Mouse (Mus musculus) kidney, adult 2 months (tissue): ENCODE results near the gene Nav2. TPM values are rescaled to one million over a fixed set of nuclear protein-coding genes. Genes with fewer than 3 reads are reported as not detected.
A peak's percentile ranks its signal among the peaks of the same experiment; 100 is the strongest.

Experiments
- DNase-seq: peaks from one replicate; pipeline ENCODE4 v3.0.0; 2021
- H3K27ac ChIP-seq: fragments of 200-500 bp; 2 replicates; pipeline ENCODE4 v1.5.1; 2012; ENCODE audit warnings: low read depth, low read length, control low read depth, inconsistent platforms; ENCODE audit not compliant: insufficient read depth
- H3K27me3 ChIP-seq: fragments of 200-500 bp; replicated peaks from 2 replicates; pipeline ENCODE4 v1.6.1; 2012; ENCODE audit warnings: mild to moderate bottlenecking, moderate library complexity, low read length, inconsistent platforms; ENCODE audit not compliant: control insufficient read depth, insufficient read depth
- H3K36me3 ChIP-seq: fragments of 200-500 bp; 2 replicates; pipeline ENCODE4 v1.6.1; 2012; ENCODE audit warnings: mild to moderate bottlenecking, moderate library complexity, low read length, inconsistent platforms; ENCODE audit not compliant: control insufficient read depth, insufficient read depth
- H3K4me1 ChIP-seq: fragments of 200-500 bp; 2 replicates; pipeline ENCODE4 v1.6.1; 2011; ENCODE audit warnings: low read length; ENCODE audit not compliant: control insufficient read depth, insufficient read depth
- H3K4me3 ChIP-seq: fragments of 200-500 bp; 2 replicates; pipeline ENCODE4 v1.5.1; 2011; ENCODE audit warnings: mild to moderate bottlenecking, low read depth, low read length, control low read depth; ENCODE audit not compliant: insufficient read depth
- CTCF ChIP-seq: fragments of 200-500 bp; conservative IDR thresholded peaks from 2 replicates; pipeline ENCODE4 v1.5.1; 2011; ENCODE audit warnings: low read depth, mild to moderate bottlenecking, control low read depth, low read length, moderate library complexity, mixed read lengths; ENCODE audit not compliant: insufficient read depth, insufficient read length
- POLR2A ChIP-seq: fragments of 200-500 bp; IDR thresholded peaks from one replicate; pipeline ENCODE4 v1.6.1; 2011; ENCODE audit warnings: low read depth, low read length, control low read depth
- WGBS: fragments of 180-500 bp; shearing (Covaris S2); methylation state at CpG from one replicate; pipeline ENCODE4 v1.1.7; 2018; 5-methylcytosine and 5-hydroxymethylcytosine counted together
- polyA plus RNA-seq: library from polyadenylated mRNA; depleted of rRNA; stranded (reverse); fragments of >200 nt; gene quantifications from 2 replicates; pipeline ENCODE4 v1.2.3, GENCODE M21; 2012

Gene Nav2
- polyA plus RNA-seq, 1 experiment = 18.3 TPM

DNA sequence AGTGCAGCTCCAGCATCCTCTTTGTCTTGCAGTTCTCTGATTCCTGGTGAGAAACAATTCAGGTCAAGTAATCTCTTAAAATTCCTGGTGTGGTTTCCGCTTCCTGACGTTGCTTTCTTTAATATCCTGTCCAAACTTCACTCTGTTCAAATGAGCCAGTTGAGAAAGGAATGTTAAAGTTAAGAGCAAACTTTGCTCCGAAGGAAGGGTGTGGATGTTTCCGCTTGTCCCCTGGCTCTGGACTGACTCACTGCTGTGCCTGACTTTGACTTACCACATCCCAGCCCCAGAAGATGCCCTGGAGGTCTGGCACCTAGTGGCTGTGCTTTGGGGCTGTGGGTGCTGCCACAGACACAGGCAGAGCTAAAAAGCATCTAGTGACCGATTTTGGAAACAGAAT is 8.9 kb downstream of the Nav2 start:
- Histone ChIP-seq H3K36me3 (no peaks in the 10 kb centered on the region), H3K4me1 (no peaks in the 10 kb centered on the region), H3K27me3 (no peaks in the 10 kb centered on the region), H3K4me3 (no peak overlapping the region), H3K27ac (no peak overlapping the region)
- TF ChIP-seq CTCF = no peak
- no peak for TF ChIP-seq POLR2A
- no peak for DNase-seq
- 26% methylated on average over 5 of the region's 5 CpGs for WGBS

DNA sequence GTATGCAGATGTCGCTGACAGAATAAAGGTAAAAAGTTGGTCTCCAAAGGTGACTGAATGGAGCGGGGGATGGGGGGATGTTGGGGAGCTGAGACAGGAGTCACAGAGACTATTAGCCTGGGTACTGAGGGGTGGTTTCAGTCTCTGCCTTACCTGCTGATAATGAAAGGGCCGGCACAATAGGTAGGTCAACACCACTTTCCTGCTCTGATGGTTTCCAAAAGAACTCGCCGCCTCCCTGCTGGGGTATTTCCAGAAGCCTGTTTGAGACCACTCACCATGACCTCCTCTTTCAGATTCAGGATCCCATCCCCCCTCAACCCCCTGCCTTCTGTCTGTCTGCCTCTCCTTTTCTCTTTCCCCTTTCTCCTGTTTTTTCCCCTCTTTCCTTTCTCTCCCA is 9.5 kb downstream of the Nav2 start:
- DNase-seq = no peak
- no peaks in the 10 kb centered on the region for H3K27me3 ChIP-seq
- no peak overlapping the region for H3K4me3 ChIP-seq
- WGBS = 50% methylated on average over 5 of the region's 5 CpGs
- H3K4me1 ChIP-seq = no peaks in the 10 kb centered on the region
- TF ChIP-seq CTCF (no peak), POLR2A (no peak)
- no peak overlapping the region for H3K27ac ChIP-seq
- no peaks in the 10 kb centered on the region for H3K36me3 ChIP-seq

DNA sequence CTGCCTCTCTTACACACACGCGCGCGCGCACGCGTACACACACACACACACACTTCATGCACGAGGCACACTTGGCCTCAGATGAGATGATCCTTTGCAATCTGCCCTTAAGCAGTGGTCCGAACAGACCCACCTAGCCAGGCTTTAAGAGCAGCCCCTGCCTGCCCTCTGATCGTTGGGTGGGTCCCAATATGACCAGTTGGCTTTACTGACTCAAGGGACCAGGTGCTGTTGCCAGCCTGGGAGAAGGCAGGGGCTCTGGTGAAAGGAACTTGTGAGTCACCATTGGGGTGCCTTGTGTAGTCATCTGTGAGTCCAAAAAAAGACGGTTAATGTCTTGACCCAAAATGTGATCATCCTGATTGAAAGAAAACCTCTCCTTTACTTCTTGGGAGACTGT is 9.9 kb downstream of the Nav2 start:
- 69% methylated on average over 11 of the region's 11 CpGs for WGBS
- no peak overlapping the region for H3K27ac ChIP-seq
- H3K27me3 ChIP-seq = no peaks in the 10 kb centered on the region
- no peak overlapping the region for H3K4me3 ChIP-seq
- H3K36me3 ChIP-seq = no peaks in the 10 kb centered on the region
- H3K4me1 ChIP-seq = no peaks in the 10 kb centered on the region
- no peak for DNase-seq
- no peak for TF ChIP-seq POLR2A
- TF ChIP-seq CTCF = no peak

DNA sequence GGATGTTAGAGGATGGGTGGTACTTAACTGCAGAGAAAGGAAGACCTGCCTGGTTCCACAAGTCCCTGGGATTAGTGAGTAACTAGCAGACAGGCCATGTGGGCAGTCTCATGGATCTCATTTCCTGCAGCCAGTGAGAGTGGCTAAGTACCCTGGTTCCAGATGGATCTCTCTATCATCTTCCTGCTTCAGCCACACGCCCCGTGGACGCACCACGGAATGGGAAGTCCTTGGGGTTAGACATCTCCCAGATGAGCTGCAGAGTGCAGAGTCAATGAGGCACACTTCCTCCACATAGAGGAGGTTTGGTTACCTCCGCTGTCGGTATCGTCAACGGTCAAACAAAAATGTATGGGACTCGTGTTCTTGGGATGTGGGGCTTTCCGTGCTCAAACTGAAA is 15.1 kb downstream of the Nav2 start:
- H3K27ac ChIP-seq = no peak overlapping the region
- no peaks in the 10 kb centered on the region for H3K36me3 ChIP-seq
- no peak for TF ChIP-seq POLR2A
- TF ChIP-seq CTCF = no peak
- DNase-seq = no peak
- no peaks in the 10 kb centered on the region for H3K27me3 ChIP-seq
- H3K4me3 ChIP-seq = no peak overlapping the region
- 40% methylated on average over 10 of the region's 10 CpGs for WGBS
- H3K4me1 ChIP-seq = no peaks in the 10 kb centered on the region

DNA sequence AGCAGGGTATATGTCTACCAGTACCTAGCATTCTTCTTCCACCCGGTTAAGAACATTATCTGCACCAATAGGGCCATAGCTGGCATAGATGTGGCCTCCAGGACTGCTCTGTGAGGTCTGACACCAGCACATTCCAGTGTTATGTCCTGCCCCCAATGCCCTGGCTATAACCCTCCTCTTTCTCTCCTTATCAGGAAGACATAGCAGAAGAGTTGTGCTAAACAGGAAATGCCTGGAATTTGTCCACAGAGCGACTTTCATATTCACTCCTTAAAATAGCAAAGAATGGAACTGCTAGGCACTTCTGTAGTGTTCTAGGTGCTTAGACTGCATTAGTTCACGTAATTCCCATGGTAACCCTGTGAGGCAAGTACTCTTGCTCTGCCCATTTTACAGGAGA is 16.7 kb downstream of the Nav2 start:
- 48% methylated on average over 3 of the region's 3 CpGs for WGBS
- Histone ChIP-seq H3K4me1 (no peaks in the 10 kb centered on the region), H3K27me3 (no peaks in the 10 kb centered on the region), H3K27ac (peak overlapping the region; percentile 33), H3K36me3 (no peaks in the 10 kb centered on the region), H3K4me3 (no peak overlapping the region)
- TF ChIP-seq POLR2A = no peak
- TF ChIP-seq CTCF = no peak
- peak; percentile 49 for DNase-seq

DNA sequence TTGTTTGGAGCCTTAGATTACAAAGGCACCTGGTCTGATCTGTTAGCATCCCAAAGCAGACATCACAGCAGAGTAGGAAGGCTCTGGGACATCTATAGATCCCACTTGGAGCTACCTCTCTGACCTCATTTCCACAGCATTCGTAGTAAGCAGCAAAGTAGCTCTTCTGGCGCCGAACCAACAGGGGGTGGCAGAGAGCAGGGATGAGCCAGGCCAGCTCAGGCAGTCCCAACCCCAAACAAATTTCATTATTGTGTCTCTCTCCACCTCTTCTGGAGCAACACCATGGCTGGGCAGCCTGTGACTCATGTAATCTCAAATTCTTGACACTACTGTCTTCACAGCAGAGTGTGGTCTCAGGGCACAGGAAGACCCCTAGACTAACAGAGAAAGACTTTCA is 19.8 kb downstream of the Nav2 start:
- H3K27ac ChIP-seq = no peak overlapping the region
- WGBS = 16% methylated on average over 3 of the region's 3 CpGs
- H3K27me3 ChIP-seq = no peaks in the 10 kb centered on the region
- peak; percentile 53 for DNase-seq
- H3K36me3 ChIP-seq = no peaks in the 10 kb centered on the region
- no peaks in the 10 kb centered on the region for H3K4me1 ChIP-seq
- TF ChIP-seq CTCF = peak; percentile 82
- no peak for TF ChIP-seq POLR2A
- H3K4me3 ChIP-seq = no peak overlapping the region

DNA sequence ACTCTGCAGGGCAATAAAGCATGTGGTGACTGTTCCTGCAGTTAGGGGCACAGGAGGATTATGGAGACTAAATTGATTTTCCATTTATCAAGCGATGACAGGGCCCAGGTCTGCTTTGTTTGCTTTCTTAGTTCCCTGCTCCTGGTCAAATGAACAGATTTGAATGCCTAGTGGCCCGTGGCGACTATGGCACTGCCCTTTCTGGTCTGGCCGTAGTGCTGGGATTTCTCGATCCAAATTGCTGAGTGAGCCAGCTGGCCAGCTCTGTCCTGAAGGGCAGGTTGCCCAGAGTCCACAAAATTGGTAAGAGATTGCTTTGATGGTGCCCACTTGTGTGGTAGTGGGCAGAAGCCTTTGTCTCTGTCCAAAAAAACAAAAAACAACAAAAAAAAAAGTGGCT is 21.9 kb downstream of the Nav2 start:
- 34% methylated on average over 5 of the region's 5 CpGs for WGBS
- H3K27me3 ChIP-seq = no peaks in the 10 kb centered on the region
- DNase-seq = peak; percentile 83
- H3K36me3 ChIP-seq = no peaks in the 10 kb centered on the region
- no peak; the same call in 1 of the 2 replicates for TF ChIP-seq CTCF
- TF ChIP-seq POLR2A = no peak
- no peak overlapping the region for H3K4me3 ChIP-seq
- H3K4me1 ChIP-seq = no peaks in the 10 kb centered on the region
- no peak overlapping the region for H3K27ac ChIP-seq

DNA sequence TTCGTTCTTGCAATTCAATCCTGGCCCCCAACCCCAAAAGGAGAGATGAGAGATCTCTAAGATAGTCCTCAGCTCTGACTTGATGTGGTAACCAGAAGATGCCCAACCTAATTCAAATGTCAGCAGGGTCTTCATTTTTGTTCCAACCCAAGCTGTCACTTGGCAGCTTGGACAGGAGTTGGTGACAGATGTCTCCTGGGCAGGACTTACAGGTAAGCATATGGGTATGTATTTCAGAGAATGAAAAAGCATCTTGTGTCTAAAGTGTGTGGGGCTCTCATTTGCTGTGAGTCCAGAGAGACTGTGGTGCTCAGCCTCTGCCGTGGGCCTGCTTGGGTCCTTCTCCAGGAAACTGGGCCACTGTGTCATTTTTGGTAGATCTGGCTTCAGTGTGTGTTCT is 23.6 kb downstream of the Nav2 start:
- Histone ChIP-seq H3K36me3 (no peaks in the 10 kb centered on the region), H3K4me3 (no peak overlapping the region), H3K27ac (no peak overlapping the region), H3K4me1 (no peaks in the 10 kb centered on the region), H3K27me3 (no peaks in the 10 kb centered on the region)
- 94% methylated on average over 2 of the region's 2 CpGs for WGBS
- TF ChIP-seq CTCF (no peak), POLR2A (no peak)
- no peak for DNase-seq
